Mouse (Mus musculus): ENCODE results near the gene Rnf141.

- no peak for TF ChIP-seq CTCF (IDR thresholded peaks at IDR 0.05; ENCODE audit: control insufficient read depth, insufficient read depth, insufficient replicate concordance, low read depth, low read length)
- no peak for TF ChIP-seq POLR2A (IDR thresholded peaks at IDR 0.05; ENCODE audit: control insufficient read depth, low read depth, low read length)
Measured at GRCm38 (mm10) chr7:110821068-110821467, 23.2 kb downstream of the Rnf141 start.
